Comparison of ENCODE assay signal across 8 mouse cellular contexts in the genomic region with DNA sequence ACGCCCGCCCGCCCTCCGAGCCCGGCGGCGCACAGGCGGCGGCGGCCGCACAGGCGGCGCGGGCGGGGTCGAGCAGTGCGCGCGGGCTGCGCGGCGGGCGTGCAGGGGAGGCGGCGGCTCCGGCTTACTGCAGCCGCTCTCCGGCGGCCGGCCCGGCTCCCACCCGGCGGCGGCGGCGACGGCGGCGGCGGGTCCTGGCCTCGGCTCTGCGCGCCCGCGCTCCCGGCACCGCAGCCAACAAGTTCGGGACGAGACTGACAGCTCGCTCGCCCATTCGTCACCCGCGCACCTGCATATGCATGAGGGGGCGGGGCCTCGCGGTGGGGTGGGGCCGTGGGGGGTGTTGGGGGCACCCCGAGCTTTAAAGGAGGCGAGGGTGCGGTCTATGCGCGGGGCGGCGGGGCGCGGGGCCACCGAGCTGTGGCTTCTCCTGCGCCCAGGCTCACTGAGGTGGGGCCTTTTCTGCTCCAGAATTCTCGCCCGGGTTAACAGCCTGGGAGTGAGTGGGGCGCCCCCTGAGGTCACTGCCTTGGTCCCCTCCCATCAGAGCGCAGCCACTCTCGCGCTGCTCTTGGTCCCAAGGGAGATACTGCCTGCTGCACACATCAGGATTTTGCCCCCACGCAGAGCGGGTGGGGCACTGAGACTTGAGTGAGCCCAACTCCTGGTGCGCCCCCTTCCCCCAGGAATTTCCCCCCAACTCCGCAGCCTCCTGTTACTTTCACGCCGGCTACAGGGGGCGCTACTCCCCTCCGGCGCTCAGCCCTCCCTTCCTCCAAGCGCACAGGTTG. TPM values are rescaled to one million over a fixed set of nuclear protein-coding genes. Genes with fewer than 3 reads are reported as not detected.
DNase-seq lines count a peak whose midpoint lies in the region; ATAC-seq and TF ChIP-seq lines count a peak whose summit lies in the region.

A gene (minus strand): TSS at position 215 of the 791 bp plus-strand sequence.

- peak within 1 kb of the TSS; percentile 90 for H3K27ac ChIP-seq in cortical plate, adult 2 months (ENCODE audit: insufficient read depth, low read length)
- peak within 1 kb of the TSS; percentile 92 for H3K27ac ChIP-seq in hindbrain, embryonic 15.5 days (replicated peaks)
- no peak within 1 kb of the TSS for H3K27ac ChIP-seq in small intestine, adult 2 months (ENCODE audit: insufficient read depth, low read depth, low read length)

- peak within 1 kb of the TSS; percentile 73 for H3K4me2 ChIP-seq in hindbrain, embryonic 15.5 days

- TF ChIP-seq CTCF in cortical plate, adult 2 months (IDR thresholded peaks at IDR 0.05; ENCODE audit: extremely low read depth, insufficient read depth, low read length), result peak; percentile 43; the same call in 1 of the 2 replicates
- TF ChIP-seq CTCF in small intestine, adult 2 months (IDR thresholded peaks at IDR 0.05; ENCODE audit: extremely low read depth, insufficient read length, insufficient replicate concordance, low read depth, low read length), result no peak

- peak; percentile 58 for DNase-seq in adrenal gland, postnatal 25 days
- DNase-seq in gastrocnemius, postnatal 14 days, result peak; percentile 78
- peak; percentile 74 to 75 for DNase-seq in left cerebral cortex, postnatal 14 days (ENCODE audit: low spot score in 2 of 2)
- no peak for DNase-seq in natural killer cell, adult 2 months (ENCODE audit: low spot score in 2 of 2)

- TF ChIP-seq POLR2A in cortical plate, adult 2 months (IDR thresholded peaks at IDR 0.05; ENCODE audit: extremely low read depth, insufficient read depth, low read length), result peak; percentile 45; the same call in 1 of the 2 replicates
- TF ChIP-seq POLR2A in small intestine, adult 2 months (IDR thresholded peaks at IDR 0.05; ENCODE audit: low read depth, low read length), result no peak

- intact Hi-C loops in gastrocnemius, postnatal 14 days (cut with DNase I; ENCODE audit: low total_unique reads), result no loop called here
- intact Hi-C loops in left cerebral cortex, postnatal 14 days (cut with DNase I), result loop anchor here (2.0 kb wide), 1 partner anchor 55 kb away; no protein-coding TSS in a partner anchor

- H3K9ac ChIP-seq in hindbrain, embryonic 15.5 days, result peak within 1 kb of the TSS; percentile 89

- H3K27me3 ChIP-seq in hindbrain, embryonic 15.5 days, result peaks cover 5% of the 10 kb centered on the region; the same call in 1 of the 2 replicates
- H3K27me3 ChIP-seq in small intestine, adult 2 months (ENCODE audit: control insufficient read depth, insufficient read depth, low read length), result peaks cover 23% of the 10 kb centered on the region

- WGBS in hindbrain, embryonic 15.5 days, result under 1% methylated on average over 51 of the region's 85 CpGs
- WGBS in small intestine, adult 2 months, result 14% methylated on average over 82 of the region's 85 CpGs

- H3K36me3 ChIP-seq in hindbrain, embryonic 15.5 days, result no peaks in the 10 kb centered on the region
- no peaks in the 10 kb centered on the region for H3K36me3 ChIP-seq in small intestine, adult 2 months (ENCODE audit: control insufficient read depth, insufficient read depth, low read length)

- H3K9me3 ChIP-seq in hindbrain, embryonic 15.5 days, result no peaks in the 10 kb centered on the region

- H3K4me3 ChIP-seq in cortical plate, adult 2 months (ENCODE audit: insufficient read depth, low read length), result peak within 1 kb of the TSS; percentile 60
- H3K4me3 ChIP-seq in hindbrain, embryonic 15.5 days, result peak within 1 kb of the TSS; percentile 78
- peak within 1 kb of the TSS; percentile 66 for H3K4me3 ChIP-seq in small intestine, adult 2 months (ENCODE audit: low read depth, low read length)

- peaks cover 2% of the 10 kb centered on the region; the same call in 1 of the 2 replicates for H3K4me1 ChIP-seq in cortical plate, adult 2 months (ENCODE audit: control insufficient read depth, insufficient read depth, low read length)
- H3K4me1 ChIP-seq in hindbrain, embryonic 15.5 days (replicated peaks), result peaks cover 41% of the 10 kb centered on the region
- peaks cover 8% of the 10 kb centered on the region; the same call in 1 of the 2 replicates for H3K4me1 ChIP-seq in small intestine, adult 2 months (ENCODE audit: control insufficient read depth, insufficient read depth, insufficient read length, low read length)

- ATAC-seq in hindbrain, embryonic 15.5 days (ENCODE audit: low FRiP score, low read depth), result peak; percentile 68
- peak; percentile 38 for ATAC-seq in megakaryocyte progenitor cell, adult 5-6 weeks (replicated peaks; ENCODE audit: poor library complexity)

RNA-seq across cellular contexts. Expression of the gene that starts here (rescaled TPM):
- total RNA-seq in adrenal gland, postnatal 25 days (2021), result 7.6 and 8.4 TPM in 2 replicates
- polyA plus RNA-seq in cortical plate, adult 2 months (2012; rRNA removed), result 42.1 and 51.5 TPM in 2 replicates
- total RNA-seq in gastrocnemius, postnatal 14 days (2021), result 10 to 100 TPM; 24.2 to 25.5 TPM
- 13.7 and 14.4 TPM in 2 replicates for polyA plus RNA-seq in hindbrain, embryonic 15.5 days (2015; fragmentation: Nextera tagmentation; extraction: Ambion mirVana)
- 10 to 100 TPM; 60.2 to 61.2 TPM for total RNA-seq in left cerebral cortex, postnatal 14 days (2021)
- total RNA-seq in megakaryocyte progenitor cell, adult 5-6 weeks (2015), result 0.64 and 0.78 TPM in 2 replicates
- total RNA-seq in megakaryocyte progenitor cell, adult 5-6 weeks (2017), result 2.4 and 4.5 TPM in 2 replicates
- polyA plus RNA-seq in small intestine, adult 2 months (2012; rRNA removed), result 6.2 and 9.1 TPM in 2 replicates

Comparison
In these comparisons a context has a peak if more than half of its experiments do, and no peak if none do; other contexts are left out.
1. DNase-seq: peak in adrenal gland, postnatal 25 days (single experiment), gastrocnemius, postnatal 14 days (single experiment) and left cerebral cortex, postnatal 14 days (2 of 2); none in natural killer cell, adult 2 months (0 of 2).
2. Peak in every context shown above with its lines, with median percentiles within 50 percentile points of each other: H3K4me3 ChIP-seq.